In the genomic region with DNA sequence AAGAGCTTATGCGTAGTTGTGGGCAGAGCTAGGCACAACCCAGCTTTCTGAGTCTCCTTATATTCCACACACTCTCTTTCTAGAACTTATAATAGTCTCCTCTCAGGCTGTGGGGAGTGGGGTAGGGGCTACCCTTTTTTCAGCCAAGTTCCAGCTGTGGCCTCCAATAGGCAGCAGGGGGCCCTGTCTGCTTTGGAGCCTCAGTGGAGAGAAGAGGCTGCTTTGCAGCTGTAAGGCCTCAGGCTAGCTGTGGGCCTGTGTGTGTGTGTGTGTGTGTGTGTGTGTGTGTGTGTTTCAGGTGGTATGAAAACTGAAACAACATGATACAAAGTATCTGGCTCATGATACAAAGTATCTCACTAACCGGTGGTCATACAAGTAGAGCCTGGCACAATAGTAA, we compare ENCODE assay signal across 25 mouse cellular contexts. TPM values are rescaled to one million over a fixed set of nuclear protein-coding genes. Genes with fewer than 3 reads are reported as not detected.
DNase-seq lines count a peak whose midpoint lies in the region; ATAC-seq and TF ChIP-seq lines count a peak whose summit lies in the region.
"Had no signal": no experiment of that assay in that cellular context is flagged by ENCODE, and none has a peak within 500 bp of the region (broad histone marks: within the 10 kb centered on the region; RNA-seq: fewer than 3 reads in every experiment).

No protein-coding gene starts in this region.

- no peak overlapping the region for H3K4me3 ChIP-seq in kidney, postnatal 0 days (replicated peaks; ENCODE audit: low read depth, low read length)
- no peak overlapping the region for H3K4me3 ChIP-seq in kidney, embryonic 15.5 days (replicated peaks)
- H3K4me3 ChIP-seq: embryonic facial prominence, embryonic 12.5 days; forebrain, embryonic 15.5 days; gastrocnemius, adult 2 months; heart, adult 2 months; heart, embryonic 12.5 days; hindbrain, embryonic 13.5 days; limb, embryonic 13.5 days; midbrain, embryonic 10.5 days had no signal

- no peaks in the 10 kb centered on the region for H3K9me3 ChIP-seq in kidney, postnatal 0 days (replicated peaks; ENCODE audit: low read length)
- H3K9me3 ChIP-seq in kidney, embryonic 15.5 days (replicated peaks): no peaks in the 10 kb centered on the region
- H3K9me3 ChIP-seq: embryonic facial prominence, embryonic 12.5 days; forebrain, embryonic 15.5 days; heart, embryonic 12.5 days; hindbrain, embryonic 13.5 days; limb, embryonic 13.5 days; midbrain, embryonic 10.5 days had no signal

- no peak overlapping the region for H3K9ac ChIP-seq in kidney, postnatal 0 days (ENCODE audit: low read depth, low read length)
- no peak overlapping the region for H3K9ac ChIP-seq in kidney, embryonic 15.5 days
- H3K9ac ChIP-seq: embryonic facial prominence, embryonic 12.5 days; forebrain, embryonic 15.5 days; heart, embryonic 12.5 days; hindbrain, embryonic 13.5 days; limb, embryonic 13.5 days; liver, embryonic 14.5 days; lung, embryonic 14.5 days had no signal

- no peaks in the 10 kb centered on the region for H3K4me1 ChIP-seq in kidney, postnatal 0 days (replicated peaks; ENCODE audit: insufficient read depth, low read length)
- H3K4me1 ChIP-seq in kidney, embryonic 15.5 days: peaks cover 21% of the 10 kb centered on the region
- H3K4me1 ChIP-seq: forebrain, embryonic 15.5 days; heart, embryonic 12.5 days; midbrain, embryonic 10.5 days had no signal

- H3K36me3 ChIP-seq in kidney, postnatal 0 days (ENCODE audit: insufficient read depth, low read length): no peaks in the 10 kb centered on the region
- H3K36me3 ChIP-seq in kidney, embryonic 15.5 days: no peaks in the 10 kb centered on the region
- H3K36me3 ChIP-seq: embryonic facial prominence, embryonic 12.5 days; forebrain, embryonic 15.5 days; heart, embryonic 12.5 days; hindbrain, embryonic 13.5 days; limb, embryonic 13.5 days; midbrain, embryonic 10.5 days had no signal

- 82% methylated on average over 2 of the region's 2 CpGs for WGBS in kidney, postnatal 0 days
- 81% methylated on average over 2 of the region's 2 CpGs for WGBS in kidney, embryonic 15.5 days

- no peaks in the 10 kb centered on the region for H3K27me3 ChIP-seq in kidney, postnatal 0 days (ENCODE audit: insufficient read depth, low read length)
- H3K27me3 ChIP-seq in kidney, embryonic 15.5 days: peaks cover 10% of the 10 kb centered on the region; the same call in 1 of the 2 replicates

- no peak for DNase-seq in kidney, postnatal 0 days (ENCODE audit: low spot score)
- DNase-seq in 416B (ENCODE audit: low read depth): peak; percentile 29
- DNase-seq in A20 (ENCODE audit: low read depth, low spot score): peak; percentile 36
- DNase-seq in NIH3T3 (ENCODE audit: low read depth): peak; percentile 8
- no peak for DNase-seq in thymus, postnatal 4 days
- DNase-seq: adrenal gland, postnatal 10 days; cerebellum, adult 8-10 months; cerebellum, postnatal 25 days; gastrocnemius, adult 2 months; heart, adult 2 months; heart, postnatal 4 days; kidney, adult 18-20 months; kidney, postnatal 25 days; lung, embryonic 14.5 days; lung, postnatal 14 days had no signal

- no peak overlapping the region for H3K4me2 ChIP-seq in kidney, postnatal 0 days (ENCODE audit: low read length)
- H3K4me2 ChIP-seq in kidney, embryonic 15.5 days: no peak overlapping the region
- H3K4me2 ChIP-seq: embryonic facial prominence, embryonic 12.5 days; forebrain, embryonic 15.5 days; heart, embryonic 12.5 days; hindbrain, embryonic 13.5 days; limb, embryonic 13.5 days; lung, embryonic 14.5 days had no signal

- TF ChIP-seq CTCF in kidney, postnatal 0 days (IDR thresholded peaks at IDR 0.05; ENCODE audit: low read depth): peak; percentile 38; the same call in 1 of the 2 replicates

- ATAC-seq in kidney, postnatal 0 days (replicated peaks; ENCODE audit: low FRiP score, low read depth): no peak
- no peak for ATAC-seq in kidney, embryonic 15.5 days (replicated peaks; ENCODE audit: low FRiP score)
- ATAC-seq: forebrain, embryonic 15.5 days; midbrain, embryonic 16.5 days had no signal

- H3K27ac ChIP-seq in kidney, postnatal 0 days: no peak overlapping the region
- no peak overlapping the region for H3K27ac ChIP-seq in kidney, embryonic 15.5 days
- H3K27ac ChIP-seq: embryonic facial prominence, embryonic 12.5 days; forebrain, embryonic 15.5 days; gastrocnemius, adult 2 months; heart, adult 2 months; hindbrain, embryonic 13.5 days; limb, embryonic 13.5 days; liver, embryonic 14.5 days; midbrain, embryonic 10.5 days had no signal

RNA-seq across cellular contexts. Expression of gene Hoxc4, which starts 58.9 kb away (rescaled TPM):
- polyA plus RNA-seq in kidney, postnatal 0 days (2015; fragmentation: Nextera tagmentation; extraction: Ambion mirVana): 5.9 and 7.0 TPM in 2 replicates
- polyA plus RNA-seq in kidney, embryonic 15.5 days (2015; fragmentation: Nextera tagmentation; extraction: Ambion mirVana): 7.9 and 10.2 TPM in 2 replicates
- polyA plus RNA-seq: forebrain, embryonic 15.5 days; heart, postnatal 0 days; midbrain, embryonic 10.5 days; midbrain, embryonic 16.5 days had no signal

Comparison
In these comparisons a context has a peak if more than half of its experiments do, and no peak if none do; other contexts are left out.
1. DNase-seq: peak in 416B (single experiment), A20 (single experiment) and NIH3T3 (single experiment); none in kidney, postnatal 0 days (single experiment) and thymus, postnatal 4 days (single experiment).